Mouse (Mus musculus) neural tube, embryonic 14.5 days (tissue): ENCODE data around the gene Proser3. TPM values are rescaled to one million over a fixed set of nuclear protein-coding genes. Genes with fewer than 3 reads are reported as not detected.

Source experiments
- ATAC-seq: fragments of 200-750 bp; cut with Nextera tagmentation; 2 replicates; pipeline ENCODE4 v1.8.0; 2017; ENCODE audit warnings: low read depth, mild to moderate bottlenecking, moderate TSS enrichment, moderate library complexity
- H3K27ac ChIP-seq: fragments of 300-500 bp; sonication (generic); 2 replicates; pipeline ENCODE4 v1.5.1; 2014; ENCODE audit warnings: low read depth, mild to moderate bottlenecking, control low read depth, low read length, moderate library complexity, mixed read lengths
- H3K27me3 ChIP-seq: fragments of 300-500 bp; sonication (generic); 2 replicates; pipeline ENCODE4 v1.6.1; 2014; ENCODE audit warnings: low read length; ENCODE audit not compliant: control insufficient read depth, insufficient read depth
- H3K36me3 ChIP-seq: fragments of 300-500 bp; sonication (generic); 2 replicates; pipeline ENCODE4 v1.6.1; 2014; ENCODE audit warnings: low read length, mixed read lengths; ENCODE audit not compliant: control insufficient read depth, insufficient read depth
- H3K4me1 ChIP-seq: fragments of 300-500 bp; sonication (generic); 2 replicates; pipeline ENCODE4 v1.6.1; 2014; ENCODE audit warnings: low read length; ENCODE audit not compliant: control insufficient read depth, insufficient read depth
- H3K4me2 ChIP-seq: fragments of 300-500 bp; sonication (generic); 2 replicates; pipeline ENCODE4 v1.6.1; 2014; ENCODE audit warnings: mild to moderate bottlenecking, low read depth, low read length, control low read depth
- H3K4me3 ChIP-seq: fragments of 300-500 bp; sonication (generic); 2 replicates; pipeline ENCODE4 v1.5.1; 2014; ENCODE audit warnings: low read depth, low read length, control low read depth, mixed read lengths
- H3K9ac ChIP-seq: fragments of 300-500 bp; sonication (generic); replicated peaks from 2 replicates; pipeline ENCODE4 v1.6.1; 2014; ENCODE audit warnings: low read depth, mild to moderate bottlenecking, control low read depth, low read length, mixed read lengths
- H3K9me3 ChIP-seq: fragments of 300-500 bp; sonication (generic); 2 replicates; pipeline ENCODE4 v1.6.1; 2016; ENCODE audit warnings: low read length; ENCODE audit not compliant: control insufficient read depth
- WGBS: fragments of 180-500 bp; shearing (Covaris S2); extraction: QIAGEN DNeasy Blood & Tissue Kit; methylation state at CpG from one replicate; pipeline ENCODE4 v1.1.7; 2014; 5-methylcytosine and 5-hydroxymethylcytosine counted together
- polyA plus RNA-seq: library from polyadenylated mRNA; unstranded; fragments of >200 nt; fragmentation: Nextera tagmentation; extraction: Ambion mirVana; gene quantifications from 2 replicates; pipeline ENCODE4 v1.2.1, GENCODE M21; 2014

The Proser3 gene
- polyA plus RNA-seq, 1 experiment from 2014 or later: 11.1 TPM

- no peak overlapping the region for H3K9ac ChIP-seq
- H3K36me3 ChIP-seq: peaks cover 27% of the 10 kb centered on the region; the same call in 1 of the 2 replicates
- no peak overlapping the region for H3K27ac ChIP-seq
- ATAC-seq: no peak
- H3K4me3 ChIP-seq: no peak overlapping the region
- H3K9me3 ChIP-seq: no peaks in the 10 kb centered on the region
- WGBS: 96% methylated on average over 18 of the region's 18 CpGs
- peaks cover 18% of the 10 kb centered on the region for H3K4me1 ChIP-seq
- H3K4me2 ChIP-seq: no peak overlapping the region
- H3K27me3 ChIP-seq: no peaks in the 10 kb centered on the region
Observed at GRCm38 (mm10) chr7:30556894-30557536, 4.9 kb upstream of the Proser3 start.

GRCm38 (mm10) chr7:30553810-30554584, 1.9 kb upstream of the Proser3 start:
- Histone ChIP-seq H3K4me3 (no peak overlapping the region), H3K9ac (no peak overlapping the region), H3K4me1 (peaks cover 18% of the 10 kb centered on the region), H3K27me3 (no peaks in the 10 kb centered on the region), H3K4me2 (peak overlapping the region; percentile 92; the same call in 1 of the 2 replicates), H3K36me3 (peaks cover 27% of the 10 kb centered on the region; the same call in 1 of the 2 replicates), H3K27ac (no peak overlapping the region), H3K9me3 (no peaks in the 10 kb centered on the region)
- no peak for ATAC-seq
- 82% methylated on average over 22 of the region's 22 CpGs for WGBS

GRCm38 (mm10) chr7:30553021-30553589, 1.0 kb upstream of the Proser3 start:
- no peaks in the 10 kb centered on the region for H3K9me3 ChIP-seq
- peak overlapping the region; percentile 48 for H3K4me3 ChIP-seq
- H3K27ac ChIP-seq: peak overlapping the region; percentile 76
- WGBS: 6% methylated on average over 23 of the region's 23 CpGs
- H3K27me3 ChIP-seq: no peaks in the 10 kb centered on the region
- H3K36me3 ChIP-seq: peaks cover 27% of the 10 kb centered on the region; the same call in 1 of the 2 replicates
- no peak for ATAC-seq
- H3K4me2 ChIP-seq: peak overlapping the region; percentile 92
- peaks cover 13% of the 10 kb centered on the region for H3K4me1 ChIP-seq
- peak overlapping the region; percentile 48 for H3K9ac ChIP-seq

GRCm38 (mm10) chr7:30551445-30552101, 526 bp downstream of the Proser3 start:
- Histone ChIP-seq H3K4me2 (peak overlapping the region; percentile 92), H3K9ac (peak overlapping the region; percentile 54), H3K4me3 (peak overlapping the region; percentile 48), H3K9me3 (no peaks in the 10 kb centered on the region), H3K36me3 (peaks cover 20% of the 10 kb centered on the region; the same call in 1 of the 2 replicates), H3K4me1 (peaks cover 13% of the 10 kb centered on the region), H3K27me3 (no peaks in the 10 kb centered on the region), H3K27ac (peak overlapping the region; percentile 76)
- ATAC-seq: peak; percentile 71
- WGBS: 2% methylated on average over 10 of the region's 10 CpGs

GRCm38 (mm10) chr7:30550603-30551002, 1.5 kb downstream of the Proser3 start:
- Histone ChIP-seq H3K4me1 (peaks cover 13% of the 10 kb centered on the region), H3K27me3 (no peaks in the 10 kb centered on the region), H3K4me2 (no peak overlapping the region), H3K9me3 (no peaks in the 10 kb centered on the region), H3K27ac (no peak overlapping the region), H3K4me3 (no peak overlapping the region), H3K36me3 (peaks cover 20% of the 10 kb centered on the region; the same call in 1 of the 2 replicates), H3K9ac (no peak overlapping the region)
- ATAC-seq: no peak
- WGBS: 100% methylated on average over 1 of the region's 1 CpGs

- H3K4me1 ChIP-seq: peaks cover 13% of the 10 kb centered on the region
- peaks cover 13% of the 10 kb centered on the region; the same call in 1 of the 2 replicates for H3K36me3 ChIP-seq
- H3K27me3 ChIP-seq: no peaks in the 10 kb centered on the region
- no peak overlapping the region for H3K4me2 ChIP-seq
- no peak overlapping the region for H3K4me3 ChIP-seq
- no peak overlapping the region for H3K27ac ChIP-seq
- ATAC-seq: no peak
- H3K9ac ChIP-seq: no peak overlapping the region
- no peaks in the 10 kb centered on the region for H3K9me3 ChIP-seq
- 88% methylated on average over 2 of the region's 2 CpGs for WGBS
Observed at GRCm38 (mm10) chr7:30549880-30550279, 2.2 kb downstream of the Proser3 start.

- no peaks in the 10 kb centered on the region for H3K4me1 ChIP-seq
- no peak for ATAC-seq
- H3K4me2 ChIP-seq: no peak overlapping the region
- H3K27ac ChIP-seq: no peak overlapping the region
- H3K9ac ChIP-seq: no peak overlapping the region
- 92% methylated on average over 2 of the region's 2 CpGs for WGBS
- H3K36me3 ChIP-seq: peaks cover 17% of the 10 kb centered on the region
- H3K9me3 ChIP-seq: no peaks in the 10 kb centered on the region
- no peak overlapping the region for H3K4me3 ChIP-seq
- no peaks in the 10 kb centered on the region for H3K27me3 ChIP-seq
Observed at GRCm38 (mm10) chr7:30544327-30544726, 7.8 kb downstream of the Proser3 start.

GRCm38 (mm10) chr7:30540572-30540971, 11.5 kb downstream of the Proser3 start:
- no peaks in the 10 kb centered on the region for H3K9me3 ChIP-seq
- ATAC-seq: no peak
- H3K4me2 ChIP-seq: no peak overlapping the region
- H3K9ac ChIP-seq: no peak overlapping the region
- no peak overlapping the region for H3K27ac ChIP-seq
- WGBS: 87% methylated on average over 7 of the region's 7 CpGs
- H3K36me3 ChIP-seq: peaks cover 12% of the 10 kb centered on the region; the same call in 1 of the 2 replicates
- H3K4me3 ChIP-seq: no peak overlapping the region
- H3K4me1 ChIP-seq: peaks cover 4% of the 10 kb centered on the region
- H3K27me3 ChIP-seq: no peaks in the 10 kb centered on the region
